Mouse (Mus musculus) neural tube, embryonic 14.5 days (tissue): ENCODE data around the gene Exoc4. TPM values are rescaled to one million over a fixed set of nuclear protein-coding genes. Genes with fewer than 3 reads are reported as not detected.

Experiments
- ATAC-seq: fragments of 200-750 bp; cut with Nextera tagmentation; 2 replicates; pipeline ENCODE4 v1.8.0; 2017; ENCODE audit warnings: low read depth, mild to moderate bottlenecking, moderate TSS enrichment, moderate library complexity
- H3K27ac ChIP-seq: fragments of 300-500 bp; sonication (generic); 2 replicates; pipeline ENCODE4 v1.5.1; 2014; ENCODE audit warnings: low read depth, mild to moderate bottlenecking, control low read depth, low read length, moderate library complexity, mixed read lengths
- H3K27me3 ChIP-seq: fragments of 300-500 bp; sonication (generic); 2 replicates; pipeline ENCODE4 v1.6.1; 2014; ENCODE audit warnings: low read length; ENCODE audit not compliant: control insufficient read depth, insufficient read depth
- H3K36me3 ChIP-seq: fragments of 300-500 bp; sonication (generic); 2 replicates; pipeline ENCODE4 v1.6.1; 2014; ENCODE audit warnings: low read length, mixed read lengths; ENCODE audit not compliant: control insufficient read depth, insufficient read depth
- H3K4me1 ChIP-seq: fragments of 300-500 bp; sonication (generic); 2 replicates; pipeline ENCODE4 v1.6.1; 2014; ENCODE audit warnings: low read length; ENCODE audit not compliant: control insufficient read depth, insufficient read depth
- H3K4me2 ChIP-seq: fragments of 300-500 bp; sonication (generic); 2 replicates; pipeline ENCODE4 v1.6.1; 2014; ENCODE audit warnings: mild to moderate bottlenecking, low read depth, low read length, control low read depth
- H3K4me3 ChIP-seq: fragments of 300-500 bp; sonication (generic); 2 replicates; pipeline ENCODE4 v1.5.1; 2014; ENCODE audit warnings: low read depth, low read length, control low read depth, mixed read lengths
- H3K9ac ChIP-seq: fragments of 300-500 bp; sonication (generic); replicated peaks from 2 replicates; pipeline ENCODE4 v1.6.1; 2014; ENCODE audit warnings: low read depth, mild to moderate bottlenecking, control low read depth, low read length, mixed read lengths
- H3K9me3 ChIP-seq: fragments of 300-500 bp; sonication (generic); 2 replicates; pipeline ENCODE4 v1.6.1; 2016; ENCODE audit warnings: low read length; ENCODE audit not compliant: control insufficient read depth
- WGBS: fragments of 180-500 bp; shearing (Covaris S2); extraction: QIAGEN DNeasy Blood & Tissue Kit; methylation state at CpG from one replicate; pipeline ENCODE4 v1.1.7; 2014; 5-methylcytosine and 5-hydroxymethylcytosine counted together
- polyA plus RNA-seq: library from polyadenylated mRNA; unstranded; fragments of >200 nt; fragmentation: Nextera tagmentation; extraction: Ambion mirVana; gene quantifications from 2 replicates; pipeline ENCODE4 v1.2.1, GENCODE M21; 2014

Exoc4 gene
- polyA plus RNA-seq, 1 experiment from 2014 or later = 37.0 TPM

GRCm38 (mm10) chr6:33425007-33425406 is 176.1 kb downstream of the Exoc4 start:
- Histone ChIP-seq H3K4me3 (no peak overlapping the region), H3K36me3 (no peaks in the 10 kb centered on the region), H3K9ac (no peak overlapping the region), H3K27ac (no peak overlapping the region), H3K4me1 (no peaks in the 10 kb centered on the region), H3K4me2 (no peak overlapping the region), H3K9me3 (no peaks in the 10 kb centered on the region), H3K27me3 (no peaks in the 10 kb centered on the region)
- ATAC-seq = no peak

DNA sequence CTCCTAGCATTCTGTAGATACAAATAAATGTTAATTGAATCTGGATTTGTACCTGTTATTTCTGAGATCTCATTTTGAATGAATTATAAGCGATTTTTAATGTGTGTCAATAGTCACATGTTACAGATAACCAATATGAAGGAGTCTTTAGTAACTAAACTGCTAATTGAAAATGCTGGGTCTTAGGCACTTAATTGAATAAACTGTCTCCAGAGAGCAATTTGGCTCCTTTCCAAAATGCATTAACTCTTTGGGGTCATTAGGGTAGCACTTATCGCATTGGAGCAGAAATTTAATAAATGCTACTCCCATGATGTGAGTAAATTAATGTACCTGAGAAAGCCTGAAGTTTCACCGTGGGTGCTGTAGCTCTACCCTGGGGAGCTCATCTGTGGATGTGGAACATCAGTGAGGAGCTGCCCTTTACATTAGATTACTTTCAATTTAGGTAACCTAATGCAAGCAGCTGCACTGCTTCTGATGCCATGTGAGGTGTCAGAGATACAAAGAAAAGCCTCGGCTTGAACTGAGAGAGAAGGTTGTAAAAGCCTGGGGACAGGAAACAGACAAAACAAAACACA is 182.4 kb downstream of the Exoc4 start:
- Histone ChIP-seq H3K9ac (no peak overlapping the region), H3K36me3 (no peaks in the 10 kb centered on the region), H3K4me3 (no peak overlapping the region), H3K4me2 (no peak overlapping the region), H3K4me1 (no peaks in the 10 kb centered on the region; the same call in 1 of the 2 replicates), H3K27ac (no peak overlapping the region), H3K9me3 (no peaks in the 10 kb centered on the region), H3K27me3 (no peaks in the 10 kb centered on the region)
- ATAC-seq = peak; percentile 83
- 16% methylated on average over 4 of the region's 4 CpGs for WGBS

GRCm38 (mm10) chr6:33440508-33440907 is 191.6 kb downstream of the Exoc4 start:
- Histone ChIP-seq H3K27me3 (no peaks in the 10 kb centered on the region), H3K9me3 (no peaks in the 10 kb centered on the region), H3K4me2 (no peak overlapping the region), H3K27ac (no peak overlapping the region), H3K36me3 (no peaks in the 10 kb centered on the region), H3K9ac (no peak overlapping the region), H3K4me1 (no peaks in the 10 kb centered on the region), H3K4me3 (no peak overlapping the region)
- WGBS = 29% methylated on average over 1 of the region's 1 CpGs
- no peak for ATAC-seq

GRCm38 (mm10) chr6:33453810-33454209 is 204.9 kb downstream of the Exoc4 start:
- no peak for ATAC-seq
- H3K27me3 ChIP-seq = no peaks in the 10 kb centered on the region
- H3K4me2 ChIP-seq = no peak overlapping the region
- no peaks in the 10 kb centered on the region for H3K36me3 ChIP-seq
- no peak overlapping the region for H3K9ac ChIP-seq
- H3K4me3 ChIP-seq = no peak overlapping the region
- no peak overlapping the region for H3K27ac ChIP-seq
- 0 out of 2 replicates have a peak, but pooled peaks cover 2% of the 10 kb centered on the region for H3K4me1 ChIP-seq
- WGBS = 84% methylated on average over 2 of the region's 2 CpGs
- H3K9me3 ChIP-seq = no peaks in the 10 kb centered on the region

DNA sequence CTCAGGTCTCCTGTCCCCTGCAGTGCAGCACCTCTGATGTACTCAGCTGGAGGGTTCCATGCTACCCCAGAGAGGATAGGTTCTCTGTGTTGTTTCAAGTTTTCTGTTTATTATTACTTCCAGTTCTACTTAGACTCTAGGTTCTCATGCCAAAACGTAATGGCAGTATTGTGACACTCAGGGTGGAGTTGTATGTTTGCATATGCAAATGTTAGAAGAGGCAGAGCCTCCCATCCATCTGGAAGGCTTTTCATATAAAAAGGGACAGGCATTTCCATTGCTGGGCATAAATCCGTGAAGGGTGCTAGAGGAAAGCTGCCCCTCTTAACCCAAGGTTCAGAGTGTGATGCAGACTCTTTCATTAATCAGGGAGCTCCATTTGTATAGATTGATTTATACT is 205.5 kb downstream of the Exoc4 start:
- no peak overlapping the region for H3K27ac ChIP-seq
- 23% methylated on average over 2 of the region's 2 CpGs for WGBS
- H3K4me2 ChIP-seq = no peak overlapping the region
- no peak overlapping the region for H3K9ac ChIP-seq
- H3K36me3 ChIP-seq = no peaks in the 10 kb centered on the region
- H3K27me3 ChIP-seq = no peaks in the 10 kb centered on the region
- H3K9me3 ChIP-seq = no peaks in the 10 kb centered on the region
- ATAC-seq = no peak
- H3K4me3 ChIP-seq = no peak overlapping the region
- 0 out of 2 replicates have a peak, but pooled peaks cover 2% of the 10 kb centered on the region for H3K4me1 ChIP-seq

DNA sequence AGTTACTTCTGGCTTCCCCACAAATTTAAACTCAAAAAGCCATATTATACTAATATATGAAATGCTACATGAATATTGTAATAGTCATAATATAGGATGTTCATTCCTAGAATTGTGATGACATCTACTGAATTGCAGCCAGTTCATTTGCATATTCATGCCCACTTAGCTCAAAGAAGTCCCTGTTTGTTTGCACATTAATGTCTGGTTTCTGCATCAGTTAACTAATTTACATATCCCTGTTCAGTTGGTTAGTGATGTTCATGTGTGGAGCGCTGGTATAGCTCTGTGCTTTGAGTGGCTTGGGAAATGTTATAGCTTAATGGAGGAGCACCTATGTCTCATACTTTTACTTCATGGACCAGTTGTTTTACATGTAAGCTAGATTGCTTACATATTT is 206.4 kb downstream of the Exoc4 start:
- no peak for ATAC-seq
- H3K4me1 ChIP-seq = 0 out of 2 replicates have a peak, but pooled peaks cover 2% of the 10 kb centered on the region

DNA sequence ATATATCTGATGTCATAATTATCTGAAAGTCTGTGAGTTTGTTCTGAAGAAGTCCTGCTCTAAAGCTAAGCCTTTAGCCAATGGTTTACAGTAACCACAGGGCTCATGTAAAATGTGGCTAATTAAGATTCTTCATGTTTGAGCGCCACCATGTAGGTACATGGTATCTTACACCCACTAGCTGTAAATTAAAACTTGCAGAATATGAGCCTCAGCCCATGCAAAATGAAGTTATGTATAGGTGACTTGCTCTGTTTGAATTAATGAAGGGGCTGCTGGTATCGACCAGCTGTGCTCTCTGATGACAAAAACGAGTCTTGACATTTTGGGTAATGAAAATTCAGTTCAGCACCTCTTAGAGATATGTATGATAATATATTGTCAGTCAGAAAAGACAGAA is 216.0 kb downstream of the Exoc4 start:
- Histone ChIP-seq H3K36me3 (no peaks in the 10 kb centered on the region), H3K9ac (no peak overlapping the region), H3K4me3 (no peak overlapping the region), H3K4me1 (peaks cover 4% of the 10 kb centered on the region; the same call in 1 of the 2 replicates), H3K4me2 (no peak overlapping the region), H3K27ac (no peak overlapping the region), H3K9me3 (no peaks in the 10 kb centered on the region), H3K27me3 (no peaks in the 10 kb centered on the region)
- ATAC-seq = no peak
- WGBS = 51% methylated on average over 3 of the region's 3 CpGs

More for the DNA sequence above, 206.4 kb downstream of the Exoc4 start:
- no peak overlapping the region for H3K4me2 ChIP-seq
- H3K9ac ChIP-seq = no peak overlapping the region
- no peak overlapping the region for H3K27ac ChIP-seq
- H3K9me3 ChIP-seq = no peaks in the 10 kb centered on the region
- H3K27me3 ChIP-seq = no peaks in the 10 kb centered on the region
- WGBS = 39% methylated on average over 1 of the region's 1 CpGs
- H3K36me3 ChIP-seq = no peaks in the 10 kb centered on the region
- no peak overlapping the region for H3K4me3 ChIP-seq

DNA sequence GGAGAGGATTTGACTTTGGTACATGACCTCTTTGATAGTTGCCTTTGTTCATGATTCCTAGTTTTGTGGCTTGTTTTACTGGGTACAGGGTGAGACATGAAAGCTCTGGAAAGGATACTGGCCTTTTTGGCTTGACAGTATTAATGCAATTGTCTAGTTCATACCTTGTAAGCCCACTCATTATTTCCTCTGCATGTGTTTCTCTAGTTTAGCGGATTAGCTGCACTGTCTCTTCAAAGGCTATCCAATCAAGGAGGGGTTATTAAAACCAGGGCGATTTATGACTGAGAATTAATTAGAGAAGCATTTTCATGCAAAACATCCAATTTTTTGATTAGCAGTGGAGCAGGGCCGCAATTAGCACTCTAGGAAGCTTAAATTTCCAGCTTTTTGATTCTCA is 216.5 kb downstream of the Exoc4 start:
- Histone ChIP-seq H3K9ac (no peak overlapping the region), H3K4me2 (no peak overlapping the region), H3K9me3 (no peaks in the 10 kb centered on the region), H3K4me3 (no peak overlapping the region), H3K27ac (0 out of 2 replicates have a peak overlapping the region, but pooled peaks have one; percentile 3), H3K36me3 (no peaks in the 10 kb centered on the region), H3K27me3 (no peaks in the 10 kb centered on the region), H3K4me1 (peaks cover 4% of the 10 kb centered on the region; the same call in 1 of the 2 replicates)
- 49% methylated on average over 3 of the region's 3 CpGs for WGBS
- ATAC-seq = no peak

DNA sequence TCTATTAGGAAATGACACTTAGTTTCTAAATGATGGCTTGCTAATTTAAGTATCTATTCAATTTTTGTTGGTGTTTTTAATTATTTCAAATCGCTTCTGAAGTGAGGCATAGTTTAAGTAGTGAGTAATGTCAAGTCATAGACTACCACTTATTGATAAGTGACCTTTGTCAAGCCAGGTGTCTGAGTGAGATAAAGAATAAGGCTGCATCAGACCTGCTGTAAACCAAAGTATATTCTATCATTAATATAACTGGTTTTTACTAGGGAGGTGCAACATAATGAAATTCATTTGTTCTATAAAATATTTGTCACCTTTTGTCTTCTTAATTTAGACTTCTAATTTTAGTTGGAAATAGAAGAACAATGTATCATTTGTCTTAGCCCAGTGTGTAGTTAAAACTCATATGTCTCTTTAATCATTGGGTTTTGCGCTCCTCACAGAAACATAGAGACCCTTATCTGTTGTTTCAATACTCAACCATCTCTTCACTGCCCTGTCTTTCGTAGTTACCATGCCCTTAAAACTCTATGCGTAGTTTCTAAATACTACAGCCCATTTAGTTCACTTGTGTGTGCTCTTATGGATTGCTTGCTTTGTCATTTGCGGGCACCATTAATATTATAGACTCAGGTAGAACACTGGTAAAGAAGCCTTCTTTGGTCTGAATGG is 217.4 kb downstream of the Exoc4 start:
- Histone ChIP-seq H3K4me3 (no peak overlapping the region), H3K36me3 (no peaks in the 10 kb centered on the region), H3K4me2 (no peak overlapping the region), H3K4me1 (peaks cover 4% of the 10 kb centered on the region; the same call in 1 of the 2 replicates), H3K9me3 (no peaks in the 10 kb centered on the region), H3K27ac (no peak overlapping the region), H3K9ac (no peak overlapping the region), H3K27me3 (no peaks in the 10 kb centered on the region)
- 87% methylated on average over 5 of the region's 5 CpGs for WGBS
- no peak for ATAC-seq
